ENCODE assay signal across 14 mouse cellular contexts in the genomic region with DNA sequence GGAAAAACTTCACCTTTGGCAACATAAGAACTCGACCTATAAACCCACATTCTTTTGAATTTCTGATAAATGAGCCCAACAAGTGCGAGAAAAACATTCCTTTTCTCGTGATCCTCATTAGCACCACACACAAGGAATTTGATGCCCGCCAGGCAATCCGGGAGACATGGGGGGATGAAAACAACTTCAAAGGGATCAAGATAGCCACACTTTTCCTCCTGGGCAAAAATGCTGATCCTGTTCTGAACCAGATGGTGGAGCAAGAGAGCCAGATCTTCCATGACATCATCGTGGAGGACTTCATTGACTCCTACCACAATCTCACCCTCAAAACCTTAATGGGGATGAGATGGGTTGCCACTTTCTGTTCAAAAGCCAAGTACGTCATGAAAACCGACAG.
DNase-seq lines count a peak whose midpoint lies in the region; ATAC-seq and TF ChIP-seq lines count a peak whose summit lies in the region.
"Had no signal": no experiment of that assay in that cellular context is flagged by ENCODE, and none has a peak within 500 bp of the region (broad histone marks: within the 10 kb centered on the region; RNA-seq: fewer than 3 reads in every experiment).

No protein-coding gene starts in this region.

- 72% methylated on average over 8 of the region's 8 CpGs for WGBS in kidney, postnatal 0 days

- H3K9me3 ChIP-seq in kidney, postnatal 0 days (replicated peaks; ENCODE audit: low read length): no peaks in the 10 kb centered on the region
- H3K9me3 ChIP-seq: forebrain, embryonic 13.5 days; neural tube, embryonic 12.5 days had no signal

- no peak for ATAC-seq in CD4-positive, CD25-positive, alpha-beta regulatory T cell, adult 4 months
- no peak for ATAC-seq in kidney, postnatal 0 days (replicated peaks; ENCODE audit: low FRiP score, low read depth)
- no peak for ATAC-seq in cerebellum, adult (ENCODE audit: insufficient number of reproducible peaks, low FRiP score, low TSS enrichment)
- ATAC-seq: forebrain, embryonic 13.5 days; midbrain, embryonic 16.5 days had no signal

- no peaks in the 10 kb centered on the region for H3K36me3 ChIP-seq in kidney, postnatal 0 days (ENCODE audit: insufficient read depth, low read length)
- H3K36me3 ChIP-seq: G1E; neural tube, embryonic 12.5 days had no signal

- H3K4me2 ChIP-seq in kidney, postnatal 0 days (ENCODE audit: low read length): no peak overlapping the region
- H3K4me2 ChIP-seq: forebrain, embryonic 13.5 days; neural tube, embryonic 12.5 days had no signal

- DNase-seq in CD4-positive, CD25-positive, alpha-beta regulatory T cell, adult 2 months (ENCODE audit: low read depth, low spot score): peak; percentile 24
- DNase-seq in kidney, postnatal 0 days (ENCODE audit: low spot score): no peak
- DNase-seq in kidney, postnatal 25 days: no peak
- DNase-seq in ES-CJ7 (ENCODE audit: low read depth, low spot score): peak; percentile 62
- DNase-seq in brain, adult 2 months (ENCODE audit: low read depth, low spot score): peak; percentile 21
- DNase-seq in right cerebral cortex, adult 2 months (ENCODE audit: low spot score in 2 of 2): no peak
- DNase-seq: heart, postnatal 4 days; thymus, postnatal 25 days had no signal

- H3K9ac ChIP-seq in kidney, postnatal 0 days (ENCODE audit: low read depth, low read length): no peak overlapping the region
- H3K9ac ChIP-seq: forebrain, embryonic 13.5 days; neural tube, embryonic 12.5 days had no signal

- H3K27ac ChIP-seq in kidney, postnatal 0 days: no peak overlapping the region
- H3K27ac ChIP-seq: forebrain, embryonic 13.5 days; neural tube, embryonic 12.5 days had no signal

- no peak overlapping the region for H3K4me3 ChIP-seq in kidney, postnatal 0 days (replicated peaks; ENCODE audit: low read depth, low read length)
- H3K4me3 ChIP-seq: forebrain, embryonic 13.5 days; neural tube, embryonic 12.5 days had no signal

- no peaks in the 10 kb centered on the region for H3K4me1 ChIP-seq in kidney, postnatal 0 days (replicated peaks; ENCODE audit: insufficient read depth, low read length)
- H3K4me1 ChIP-seq: forebrain, embryonic 13.5 days; neural tube, embryonic 12.5 days had no signal

- no peaks in the 10 kb centered on the region for H3K27me3 ChIP-seq in kidney, postnatal 0 days (ENCODE audit: insufficient read depth, low read length)
- H3K27me3 ChIP-seq: forebrain, embryonic 13.5 days; neural tube, embryonic 12.5 days had no signal

- TF ChIP-seq CTCF in kidney, postnatal 0 days (IDR thresholded peaks at IDR 0.05; ENCODE audit: low read depth): peak; percentile 26; the same call in 1 of the 2 replicates

Comparison
In these comparisons a context has a peak if more than half of its experiments do, and no peak if none do; other contexts are left out.
1. DNase-seq: peak in CD4-positive, CD25-positive, alpha-beta regulatory T cell, adult 2 months (single experiment), ES-CJ7 (single experiment) and brain, adult 2 months (single experiment); none in kidney, postnatal 0 days (single experiment), kidney, postnatal 25 days (0 of 2) and right cerebral cortex, adult 2 months (0 of 2).